Mouse (Mus musculus) heart, adult 2 months (tissue): ENCODE data around the gene H3f3b. TPM values are rescaled to one million over a fixed set of nuclear protein-coding genes. Genes with fewer than 3 reads are reported as not detected.
A peak's percentile ranks its signal among the peaks of the same experiment; 100 is the strongest.

Experiments
- DNase-seq, 2 experiments: peaks; one replicate each; pipeline ENCODE4 v3.0.0; 2021
- H3K27ac ChIP-seq: fragments of 200-600 bp; 2 replicates; pipeline ENCODE4 v1.8.1; 2022
- H3K27me3 ChIP-seq: fragments of 200-500 bp; 2 replicates; pipeline ENCODE4 v1.6.1; 2012; ENCODE audit warnings: mild to moderate bottlenecking, low read length, inconsistent platforms, mixed read lengths; ENCODE audit not compliant: control insufficient read depth, insufficient read depth
- H3K36me3 ChIP-seq: fragments of 200-500 bp; 2 replicates; pipeline ENCODE4 v1.6.1; 2012; ENCODE audit warnings: low read length, inconsistent platforms; ENCODE audit not compliant: control insufficient read depth, insufficient read depth
- H3K4me1 ChIP-seq: fragments of 200-500 bp; 2 replicates; pipeline ENCODE4 v1.6.1; 2011; ENCODE audit warnings: low read length; ENCODE audit not compliant: control insufficient read depth, insufficient read depth
- H3K4me3 ChIP-seq: fragments of 200-600 bp; 2 replicates; pipeline ENCODE4 v1.8.1; 2022
- H3K79me2 ChIP-seq: fragments of 200-500 bp; replicated peaks from 2 replicates; pipeline ENCODE4 v1.6.1; 2012; ENCODE audit warnings: mild to moderate bottlenecking, inconsistent platforms, low read length, moderate library complexity, mixed read lengths; ENCODE audit not compliant: control insufficient read depth, insufficient read depth
- H3K9ac ChIP-seq: fragments of 200-500 bp; 2 replicates; pipeline ENCODE4 v1.6.1; 2012; ENCODE audit warnings: low read depth, mild to moderate bottlenecking, control low read depth, inconsistent platforms, low read length, mixed read lengths
- CTCF ChIP-seq: fragments of 200-600 bp; IDR thresholded peaks from 2 replicates; pipeline ENCODE4 v1.8.1; 2022; ENCODE audit warnings: antibody characterized with exemption, mild to moderate bottlenecking, moderate library complexity
- EP300 ChIP-seq: fragments of 200-500 bp; IDR thresholded peaks from 2 replicates; pipeline ENCODE4 v1.6.1; 2011; ENCODE audit warnings: low read depth, low read length, control low read depth; ENCODE audit not compliant: insufficient read depth
- WGBS: fragments of 180-500 bp; shearing (Covaris S2); methylation state at CpG from one replicate; pipeline ENCODE4 v1.1.7; 2018; 5-methylcytosine and 5-hydroxymethylcytosine counted together
- intact Hi-C: fragments of 180-260 bp; cut with DNase I; formaldehyde crosslinking; loops from one replicate; pipeline ENCODE4 v1.15.1; 2025
- polyA plus RNA-seq: library from polyadenylated mRNA; depleted of rRNA; stranded (reverse); fragments of >200 nt; gene quantifications from 2 replicates; pipeline ENCODE4 v1.2.3, GENCODE M21; 2012; rRNA removed
- total RNA-seq, 2 experiments: library from RNA; stranded (reverse); gene quantifications; 2 replicates each; pipeline ENCODE4 v1.2.3; 2021

Gene H3f3b
- total and polyA plus RNA-seq, 3 experiments = 67.5 to 128 (median 105) TPM

GRCm38 (mm10) chr11:115974309-115975082 is 53.3 kb downstream of the H3f3b start, which contains the start of gene Itgb4:
TSS of gene Itgb4 (plus strand) at chr11:115974709.
- Histone ChIP-seq H3K27ac (peak within 1 kb of the TSS; percentile 36), H3K27me3 (peaks cover 10% of the 10 kb centered on the region), H3K36me3 (no peaks in the 10 kb centered on the region), H3K4me3 (peak within 1 kb of the TSS; percentile 41), H3K4me1 (0 out of 2 replicates have a peak, but pooled peaks cover 2% of the 10 kb centered on the region), H3K79me2 (no peaks in the 10 kb centered on the region), H3K9ac (peak within 1 kb of the TSS; percentile 64)
- WGBS = 17% methylated on average over 37 of the region's 58 CpGs
- intact Hi-C loops = no loop called here
- DNase-seq = peak; percentile 43 to 62
- TF ChIP-seq EP300 = no peak
- TF ChIP-seq CTCF = peak; percentile 27

Other genes starting within 250 kb of the H3f3b start
- gene Caskin2, start 214.3 kb downstream of the H3f3b start, total RNA-seq = 10 to 100 TPM; 40.5 to 43.8 TPM
- gene Caskin2, start 214.3 kb downstream of the H3f3b start, polyA plus RNA-seq = 38.5 TPM in 2 replicates
- gene Tsen54, start 213.2 kb downstream of the H3f3b start, total RNA-seq = 1 to 10 TPM; 7.2 to 9.3 TPM
- 15.9 and 16.3 TPM in 2 replicates for gene Tsen54, start 213.2 kb downstream of the H3f3b start, polyA plus RNA-seq
- 10 to 100 TPM; 18.4 to 20.3 TPM for gene Llgl2, start 203.9 kb downstream of the H3f3b start, total RNA-seq
- 19.4 and 20.2 TPM in 2 replicates for gene Llgl2, start 203.9 kb downstream of the H3f3b start, polyA plus RNA-seq
- under 1 TPM in 1 of 2 experiments, not detected in 1; 0.05 TPM for gene Myo15b, start 169.6 kb downstream of the H3f3b start, total RNA-seq
- 0.20 and 0.29 TPM in 2 replicates for gene Myo15b, start 169.6 kb downstream of the H3f3b start, polyA plus RNA-seq
- gene Smim5, start 128.0 kb downstream of the H3f3b start, total RNA-seq = 10 to 100 TPM; 10.2 to 17.8 TPM
- 21.8 and 32.8 TPM in 2 replicates for gene Smim5, start 128.0 kb downstream of the H3f3b start, polyA plus RNA-seq
- not detected for gene Smim6, start 115.9 kb downstream of the H3f3b start, total RNA-seq
- gene Smim6, start 115.9 kb downstream of the H3f3b start, polyA plus RNA-seq = 0.29 and 0.35 TPM in 2 replicates
- gene Sap30bp, start 94.7 kb downstream of the H3f3b start, total RNA-seq = 10 to 100 TPM; 16.4 to 18.1 TPM
- 9.1 and 10.8 TPM in 2 replicates for gene Sap30bp, start 94.7 kb downstream of the H3f3b start, polyA plus RNA-seq
- gene Recql5, start 94.5 kb downstream of the H3f3b start, total RNA-seq = 1 to 10 TPM; 6.8 to 7.4 TPM
- 10.2 and 12.2 TPM in 2 replicates for gene Recql5, start 94.5 kb downstream of the H3f3b start, polyA plus RNA-seq
- 1 to 10 TPM; 2.6 to 2.9 TPM for gene Itgb4, start 53.3 kb downstream of the H3f3b start, total RNA-seq
- 1.9 and 3.1 TPM in 2 replicates for gene Itgb4, start 53.3 kb downstream of the H3f3b start, polyA plus RNA-seq
- gene Galk1, start 15.2 kb downstream of the H3f3b start, total RNA-seq = 10 to 100 TPM; 14.5 to 14.7 TPM
- gene Galk1, start 15.2 kb downstream of the H3f3b start, polyA plus RNA-seq = 14.6 and 16.4 TPM in 2 replicates
- gene Unk, start 2.4 kb upstream of the H3f3b start, total RNA-seq = 1 to 10 TPM; 7.1 to 7.9 TPM
- 16.5 and 20.4 TPM in 2 replicates for gene Unk, start 2.4 kb upstream of the H3f3b start, polyA plus RNA-seq
- gene Unc13d, start 50.0 kb upstream of the H3f3b start, total RNA-seq = 1 to 10 TPM in 1 of 2 experiments, under 1 TPM in 1; 0.55 to 1.5 TPM
- gene Unc13d, start 50.0 kb upstream of the H3f3b start, polyA plus RNA-seq = 1.1 and 1.7 TPM in 2 replicates
- 100 to 1,000 TPM in 1 of 2 experiments, 10 to 100 TPM in 1; 91.0 to 108 TPM for gene Wbp2, start 59.0 kb upstream of the H3f3b start, total RNA-seq
- 151 and 176 TPM in 2 replicates for gene Wbp2, start 59.0 kb upstream of the H3f3b start, polyA plus RNA-seq
- 10 to 100 TPM; 23.1 to 28.2 TPM for gene Trim47, start 99.2 kb upstream of the H3f3b start, total RNA-seq
- gene Trim47, start 99.2 kb upstream of the H3f3b start, polyA plus RNA-seq = 23.7 and 29.5 TPM in 2 replicates
- 1 to 10 TPM; 6.1 to 8.6 TPM for gene Trim65, start 103.2 kb upstream of the H3f3b start, total RNA-seq
- gene Trim65, start 103.2 kb upstream of the H3f3b start, polyA plus RNA-seq = 8.8 and 10.8 TPM in 2 replicates
- gene Mrpl38, start 110.9 kb upstream of the H3f3b start, total RNA-seq = 10 to 100 TPM; 56.8 to 59.7 TPM
- gene Mrpl38, start 110.9 kb upstream of the H3f3b start, polyA plus RNA-seq = 42.1 and 55.5 TPM in 2 replicates
- gene Fbf1, start 140.2 kb upstream of the H3f3b start, total RNA-seq = 10 to 100 TPM; 14.8 to 15.0 TPM
- 11.8 and 17.6 TPM in 2 replicates for gene Fbf1, start 140.2 kb upstream of the H3f3b start, polyA plus RNA-seq
- 10 to 100 TPM in 1 of 2 experiments, 1 to 10 TPM in 1; 9.1 to 12.8 TPM for gene Ten1, start 170.9 kb upstream of the H3f3b start, total RNA-seq
- gene Ten1, start 170.9 kb upstream of the H3f3b start, polyA plus RNA-seq = 10.2 and 17.0 TPM in 2 replicates
- gene Acox1, start 171.1 kb upstream of the H3f3b start, total RNA-seq = 100 to 1,000 TPM; 159 to 195 TPM
- gene Acox1, start 171.1 kb upstream of the H3f3b start, polyA plus RNA-seq = 134 and 205 TPM in 2 replicates
- under 1 TPM; 0.39 to 0.50 TPM for gene Evpl, start 210.1 kb upstream of the H3f3b start, total RNA-seq
- gene Evpl, start 210.1 kb upstream of the H3f3b start, polyA plus RNA-seq = 0.15 and 0.29 TPM in 2 replicates
- gene Srp68, start 246.3 kb upstream of the H3f3b start, total RNA-seq = 10 to 100 TPM; 61.5 to 71.2 TPM
- 40.0 and 50.7 TPM in 2 replicates for gene Srp68, start 246.3 kb upstream of the H3f3b start, polyA plus RNA-seq